Mouse (Mus musculus) C2C12 (cell line): ENCODE data around the gene Mylip. TPM values are rescaled to one million over a fixed set of nuclear protein-coding genes. Genes with fewer than 3 reads are reported as not detected.

Experiments used
- H3K27me3 ChIP-seq: one replicate; pipeline ENCODE4 v1.6.1; 2011; ENCODE audit not compliant: control insufficient read depth, insufficient read depth, insufficient read length
- H3K36me3 ChIP-seq: one replicate; pipeline ENCODE4 v1.6.1; 2011; ENCODE audit not compliant: control insufficient read depth, insufficient read depth
- H3K4me3 ChIP-seq: one replicate; pipeline ENCODE4 v1.5.1; 2011; ENCODE audit warnings: mild to moderate bottlenecking, control low read depth; ENCODE audit not compliant: poor library complexity, insufficient read depth, severe bottlenecking
- H3K79me2 ChIP-seq: one replicate; pipeline ENCODE4 v1.6.1; 2011; ENCODE audit not compliant: control insufficient read depth, insufficient read depth
- H3K79me3 ChIP-seq: one replicate; pipeline ENCODE4 v1.6.1; 2011; ENCODE audit warnings: low read depth, control low read depth
- H3ac ChIP-seq: one replicate; pipeline ENCODE3; 2011; ENCODE audit warnings: low read depth; ENCODE audit not compliant: control insufficient read depth, insufficient read length
- CEBPB ChIP-seq: IDR thresholded peaks from one replicate; pipeline ENCODE4 v1.6.1; 2011; ENCODE audit warnings: low read depth, mild to moderate bottlenecking, control low read depth, moderate library complexity
- CTCF ChIP-seq: IDR thresholded peaks from one replicate; pipeline ENCODE4 v1.5.1; 2011; ENCODE audit not compliant: control insufficient read depth, insufficient read depth, insufficient read length
- FOSL1 ChIP-seq: IDR thresholded peaks from one replicate; pipeline ENCODE4 v1.8.0; 2011; ENCODE audit warnings: mild to moderate bottlenecking, low read length; ENCODE audit not compliant: poor library complexity, insufficient read depth, severe bottlenecking
- MAX ChIP-seq: IDR thresholded peaks from one replicate; pipeline ENCODE4 v1.6.1; 2011; ENCODE audit warnings: mild to moderate bottlenecking, control low read depth
- MYOD1 ChIP-seq: IDR thresholded peaks from one replicate; pipeline ENCODE4 v1.6.1; 2011; ENCODE audit warnings: low read depth; ENCODE audit not compliant: control insufficient read depth, insufficient read length
- MYOG ChIP-seq: IDR thresholded peaks from one replicate; pipeline ENCODE4 v1.6.1; 2011; ENCODE audit not compliant: control insufficient read depth, insufficient read length; ENCODE audit errors: extremely low read depth
- USF1 ChIP-seq: IDR thresholded peaks from one replicate; pipeline ENCODE4 v1.6.1; 2011; ENCODE audit warnings: low read depth, mild to moderate bottlenecking, control low read depth, moderate library complexity
- polyA plus RNA-seq: library from polyadenylated mRNA; unstranded; fragments of >200 nt; fragmentation: generic; extraction: Trizol; gene quantifications from one replicate; pipeline ENCODE4 v1.2.1, GENCODE M21; 2012; ENCODE audit warnings: missing spikeins

Gene Mylip
- polyA plus RNA-seq, 1 experiment: 4.8 TPM

DNA sequence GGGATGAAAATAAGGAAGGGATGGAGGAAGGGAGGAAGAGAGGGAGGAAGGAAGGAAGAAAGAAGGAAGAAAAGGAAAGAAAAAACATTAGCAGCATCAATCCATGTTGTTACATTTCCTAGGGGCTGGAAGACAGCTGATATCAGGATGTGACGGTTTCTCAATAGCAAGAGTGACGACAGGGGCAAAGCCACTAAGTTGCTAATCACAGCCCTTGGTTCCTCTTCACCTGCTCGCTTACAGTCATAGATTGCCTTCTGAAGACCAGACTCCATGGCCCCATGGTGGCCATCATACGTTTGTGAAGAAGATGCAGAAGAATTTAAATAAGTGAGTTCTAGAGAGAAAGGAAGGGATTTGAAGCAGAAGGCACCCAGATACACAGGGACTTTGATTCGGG is 38.1 kb upstream of the Mylip start:
- TF ChIP-seq CEBPB (no peak), USF1 (no peak), MYOG (no peak), MYOD1 (no peak), FOSL1 (no peak), MAX (no peak), CTCF (no peak)
- Histone ChIP-seq H3ac (no peak overlapping the region), H3K79me3 (no peaks in the 10 kb centered on the region), H3K36me3 (no peaks in the 10 kb centered on the region), H3K4me3 (no peak overlapping the region), H3K79me2 (no peaks in the 10 kb centered on the region), H3K27me3 (no peaks in the 10 kb centered on the region)

DNA sequence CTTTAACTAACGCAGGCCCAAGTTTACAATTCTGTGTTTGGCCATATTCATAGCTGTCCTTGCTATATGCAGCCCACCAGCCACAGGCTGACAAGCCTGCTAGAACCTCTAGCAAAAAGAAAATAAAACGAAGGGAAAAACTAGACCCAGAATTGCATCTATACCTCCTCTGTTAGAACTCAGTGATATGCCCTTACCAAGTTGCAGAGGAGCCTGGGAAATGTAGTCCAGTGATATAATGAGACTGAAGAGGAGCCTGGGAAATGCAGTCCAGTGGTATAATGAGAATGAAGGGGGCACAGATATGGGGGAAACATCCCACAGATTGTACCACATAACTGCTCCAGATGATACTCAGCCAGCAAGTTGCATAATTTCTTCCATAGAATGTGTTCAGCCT is 34.7 kb upstream of the Mylip start:
- Histone ChIP-seq H3K79me3 (no peaks in the 10 kb centered on the region), H3K4me3 (no peak overlapping the region), H3ac (no peak overlapping the region), H3K79me2 (no peaks in the 10 kb centered on the region), H3K27me3 (no peaks in the 10 kb centered on the region), H3K36me3 (no peaks in the 10 kb centered on the region)
- TF ChIP-seq USF1 (no peak), FOSL1 (no peak), MAX (no peak)

DNA sequence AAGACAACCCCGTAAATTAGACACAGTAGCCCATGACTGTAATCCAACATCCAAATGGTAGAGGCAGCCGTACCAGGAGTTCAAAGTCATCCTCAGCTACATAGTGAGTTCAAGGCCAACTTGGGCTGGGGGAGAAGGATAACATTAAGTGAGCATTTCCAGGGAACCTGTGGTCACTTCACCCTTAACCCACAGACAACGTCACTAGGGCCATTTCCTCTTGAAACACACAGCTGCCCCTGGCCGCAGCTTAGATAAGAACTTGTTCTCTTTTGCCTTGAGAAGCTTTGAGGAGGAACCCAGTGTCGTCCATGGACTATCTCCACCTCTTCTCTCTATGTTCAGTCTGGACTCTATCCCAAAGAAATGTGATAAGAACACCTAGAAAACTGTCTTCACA is 31.3 kb upstream of the Mylip start:
- TF ChIP-seq MYOG (no peak), USF1 (no peak), FOSL1 (no peak)
- no peaks in the 10 kb centered on the region for H3K36me3 ChIP-seq
- H3K79me2 ChIP-seq: no peaks in the 10 kb centered on the region
- no peak overlapping the region for H3ac ChIP-seq
- no peaks in the 10 kb centered on the region for H3K79me3 ChIP-seq
- no peak overlapping the region for H3K4me3 ChIP-seq
- H3K27me3 ChIP-seq: no peaks in the 10 kb centered on the region

DNA sequence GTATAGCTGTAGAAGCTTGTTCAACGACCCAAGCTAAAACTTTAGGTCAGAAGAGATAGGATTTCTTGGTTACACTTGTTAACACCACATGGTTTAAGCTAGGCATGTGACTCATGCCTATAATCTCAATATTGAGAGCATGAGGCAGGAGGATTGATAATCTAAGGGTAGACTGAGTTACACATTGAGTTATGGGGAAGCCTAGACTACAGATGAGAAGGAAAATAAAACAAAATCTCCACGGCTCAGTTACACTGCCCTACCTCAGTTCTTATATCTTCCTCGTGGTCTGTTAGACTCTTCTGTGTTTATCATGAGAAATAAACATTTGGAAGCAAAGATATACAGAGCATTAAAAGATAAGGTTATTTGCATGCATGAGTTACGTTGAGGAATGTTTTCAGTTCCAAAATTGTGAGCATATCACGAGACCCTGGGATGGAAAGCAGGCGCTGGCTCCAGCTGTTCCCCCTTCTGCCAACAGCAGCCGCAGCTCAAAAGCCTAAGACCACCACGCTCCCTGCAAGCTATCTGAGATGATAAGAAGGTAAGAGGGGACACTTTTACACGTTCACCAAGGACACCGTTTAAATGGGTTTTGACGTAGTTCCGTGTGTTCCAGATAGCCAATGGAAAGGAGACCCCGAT is 30.7 kb upstream of the Mylip start:
- H3K4me3 ChIP-seq: no peak overlapping the region
- no peak overlapping the region for H3ac ChIP-seq

DNA sequence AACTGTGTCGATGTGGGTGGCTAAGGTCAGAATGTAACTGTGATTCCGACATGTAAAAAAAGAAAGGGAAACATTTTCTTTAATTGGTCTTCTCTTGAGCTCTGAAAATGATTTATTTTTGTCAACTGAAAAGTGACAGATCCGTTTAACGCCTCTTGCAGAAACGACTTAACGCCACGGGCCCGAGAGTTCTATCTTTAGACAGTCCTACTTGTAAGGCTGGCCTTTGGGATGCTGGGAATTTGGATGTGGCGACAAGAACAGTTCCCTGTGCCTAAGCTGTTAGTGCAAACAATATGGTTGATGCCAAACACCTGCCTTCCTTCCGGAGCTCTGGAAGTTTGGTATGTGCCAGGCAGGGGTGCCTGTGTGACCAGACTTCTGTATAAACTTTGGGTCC is 23.8 kb upstream of the Mylip start:
- no peak for TF ChIP-seq USF1
- TF ChIP-seq MYOD1: no peak
- TF ChIP-seq CTCF: no peak
- no peak for TF ChIP-seq MYOG
- no peak for TF ChIP-seq CEBPB
- TF ChIP-seq FOSL1: no peak
- TF ChIP-seq MAX: no peak
- Histone ChIP-seq H3K36me3 (no peaks in the 10 kb centered on the region), H3ac (no peak overlapping the region), H3K79me2 (no peaks in the 10 kb centered on the region), H3K27me3 (no peaks in the 10 kb centered on the region), H3K79me3 (no peaks in the 10 kb centered on the region), H3K4me3 (no peak overlapping the region)

More for the DNA sequence above, 30.7 kb upstream of the Mylip start:
- Histone ChIP-seq H3K36me3 (no peaks in the 10 kb centered on the region), H3K79me3 (no peaks in the 10 kb centered on the region), H3K27me3 (no peaks in the 10 kb centered on the region), H3K79me2 (no peaks in the 10 kb centered on the region)
- TF ChIP-seq CTCF (no peak), CEBPB (no peak), FOSL1 (no peak), MYOD1 (no peak), USF1 (no peak), MYOG (no peak), MAX (no peak)

DNA sequence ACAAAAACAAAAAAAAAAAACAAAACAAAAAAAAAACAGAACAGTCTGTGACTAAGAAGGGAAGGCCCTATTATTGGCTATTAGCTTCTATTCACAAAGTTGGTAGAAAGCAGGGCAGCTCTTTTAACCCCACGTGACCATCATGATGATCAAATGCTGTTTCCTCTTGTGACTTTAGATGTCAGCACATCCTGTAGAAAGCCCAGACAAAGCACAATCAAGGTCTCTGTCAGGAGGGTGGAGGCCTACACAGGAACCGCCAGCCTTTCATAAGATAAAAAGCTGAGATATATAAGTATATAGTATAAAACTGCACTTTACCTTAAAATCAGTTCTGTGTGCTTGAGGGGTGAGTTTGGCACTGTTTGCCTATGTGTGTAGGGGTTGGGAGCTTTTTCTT is 17.9 kb upstream of the Mylip start:
- TF ChIP-seq USF1: peak; percentile 11
- TF ChIP-seq CEBPB: no peak
- Histone ChIP-seq H3K36me3 (no peaks in the 10 kb centered on the region), H3ac (no peak overlapping the region), H3K79me3 (no peaks in the 10 kb centered on the region), H3K27me3 (no peaks in the 10 kb centered on the region), H3K4me3 (no peak overlapping the region), H3K79me2 (no peaks in the 10 kb centered on the region)

DNA sequence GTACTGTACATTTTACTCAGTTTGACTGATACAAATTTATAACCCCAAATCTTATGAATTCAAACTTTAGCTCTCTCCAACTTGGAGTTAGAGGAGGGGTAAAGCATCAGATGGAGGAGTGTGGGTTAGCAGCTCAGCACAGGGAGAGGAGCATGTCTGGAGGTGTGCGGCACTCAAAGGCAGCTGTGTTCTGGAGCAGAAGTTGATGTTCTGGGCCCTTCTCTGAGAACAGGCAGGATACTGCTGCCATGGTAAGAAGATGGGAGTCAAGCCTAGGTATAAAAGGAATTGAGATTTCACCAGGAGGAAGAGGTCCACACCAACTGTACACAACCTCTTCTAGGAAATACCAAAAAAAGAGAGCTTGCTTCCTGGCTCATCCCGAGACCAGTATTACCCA is 17.1 kb upstream of the Mylip start:
- TF ChIP-seq FOSL1: no peak
- no peak for TF ChIP-seq USF1
- no peak for TF ChIP-seq MAX
- no peak for TF ChIP-seq CTCF
- no peak for TF ChIP-seq MYOG
- H3K36me3 ChIP-seq: no peaks in the 10 kb centered on the region
- no peaks in the 10 kb centered on the region for H3K27me3 ChIP-seq
- no peaks in the 10 kb centered on the region for H3K79me2 ChIP-seq
- no peak overlapping the region for H3ac ChIP-seq
- no peak overlapping the region for H3K4me3 ChIP-seq
- no peaks in the 10 kb centered on the region for H3K79me3 ChIP-seq
